Mouse (Mus musculus) MEL (cell line): ENCODE measurements around the gene Lrrc25.

Experiments used
- CTCF ChIP-seq, 3 experiments: IDR thresholded peaks in 2 of 3; conservative IDR thresholded peaks in 1 of 3; 2 replicates each; pipeline ENCODE4 v1.5.1; 2011 to 2012; ENCODE audit warnings: low read length in 3 of 3, low read depth in 2 of 3, mild to moderate bottlenecking in 2 of 3, improper control_type of control experiment in 1 of 3, inconsistent platforms in 1 of 3, mixed read lengths in 1 of 3, moderate library complexity in 1 of 3; ENCODE audit not compliant: control insufficient read depth in 1 of 3, insufficient read depth in 1 of 3, poor library complexity in 1 of 3, severe bottlenecking in 1 of 3
- EP300 ChIP-seq, 2 experiments: IDR thresholded peaks; 2 replicates each; pipeline ENCODE4 v1.6.1; 2011; ENCODE audit warnings: improper control_type of control experiment in 2 of 2, low read length in 2 of 2, low read depth in 1 of 2, mild to moderate bottlenecking in 1 of 2
- JUND ChIP-seq: IDR thresholded peaks from 2 replicates; pipeline ENCODE4 v1.6.1; 2011; ENCODE audit warnings: low read depth, mild to moderate bottlenecking, improper control_type of control experiment, low read length
- KAT2A ChIP-seq: conservative IDR thresholded peaks from 2 replicates; pipeline ENCODE4 v1.6.1; 2012; ENCODE audit warnings: low read depth, low read length, improper control_type of control experiment, inconsistent platforms
- MAX ChIP-seq: IDR thresholded peaks from 2 replicates; pipeline ENCODE4 v1.6.1; 2011; ENCODE audit warnings: low read length, improper control_type of control experiment
- MXI1 ChIP-seq: IDR thresholded peaks from 2 replicates; pipeline ENCODE4 v1.6.1; 2011; ENCODE audit warnings: mild to moderate bottlenecking, low read depth, low read length, improper control_type of control experiment
- POLR2A ChIP-seq, 2 experiments: IDR thresholded peaks; 2 replicates each; pipeline ENCODE4 v1.6.1; 2011 to 2012; ENCODE audit warnings: low read length in 2 of 2, mild to moderate bottlenecking in 2 of 2, control low read depth in 1 of 2, improper control_type of control experiment in 1 of 2, low read depth in 1 of 2, moderate library complexity in 1 of 2; ENCODE audit not compliant: control insufficient read depth in 1 of 2, insufficient read depth in 1 of 2, poor library complexity in 1 of 2
- TAL1 ChIP-seq: IDR thresholded peaks from 2 replicates; pipeline ENCODE4 v1.6.1; 2012; ENCODE audit warnings: mild to moderate bottlenecking, inconsistent platforms, low read length, moderate library complexity, mixed read lengths

GRCm38 (mm10) chr8:70595811-70596210 lies 20.1 kb upstream of the Lrrc25 start:
- TF ChIP-seq MAX (no peak), EP300 (IDR thresholded peaks at IDR 0.05; ENCODE audit: low read depth in 1 of 2, low read length in 2 of 2) (no peak), MXI1 (no peak), POLR2A (IDR thresholded peaks at IDR 0.05; ENCODE audit: control insufficient read depth in 1 of 2, insufficient read depth in 1 of 2, low read depth in 1 of 2, low read length in 2 of 2, poor library complexity in 1 of 2) (no peak), TAL1 (no peak), JUND (no peak), CTCF (IDR thresholded peaks at IDR 0.05 in 2 of 3, conservative IDR thresholded peaks at IDR 0.05 in 1 of 3; ENCODE audit: control insufficient read depth in 1 of 3, insufficient read depth in 1 of 3, low read depth in 2 of 3, low read length in 3 of 3, poor library complexity in 1 of 3, severe bottlenecking in 1 of 3) (no peak), KAT2A (no peak)
